Mouse (Mus musculus): ENCODE measurements around the gene Extl1. TPM values are rescaled to one million over a fixed set of nuclear protein-coding genes. Genes with fewer than 3 reads are reported as not detected.

Extl1 gene
- polyA plus RNA-seq, 1 experiment, result 8.9 TPM

DNA sequence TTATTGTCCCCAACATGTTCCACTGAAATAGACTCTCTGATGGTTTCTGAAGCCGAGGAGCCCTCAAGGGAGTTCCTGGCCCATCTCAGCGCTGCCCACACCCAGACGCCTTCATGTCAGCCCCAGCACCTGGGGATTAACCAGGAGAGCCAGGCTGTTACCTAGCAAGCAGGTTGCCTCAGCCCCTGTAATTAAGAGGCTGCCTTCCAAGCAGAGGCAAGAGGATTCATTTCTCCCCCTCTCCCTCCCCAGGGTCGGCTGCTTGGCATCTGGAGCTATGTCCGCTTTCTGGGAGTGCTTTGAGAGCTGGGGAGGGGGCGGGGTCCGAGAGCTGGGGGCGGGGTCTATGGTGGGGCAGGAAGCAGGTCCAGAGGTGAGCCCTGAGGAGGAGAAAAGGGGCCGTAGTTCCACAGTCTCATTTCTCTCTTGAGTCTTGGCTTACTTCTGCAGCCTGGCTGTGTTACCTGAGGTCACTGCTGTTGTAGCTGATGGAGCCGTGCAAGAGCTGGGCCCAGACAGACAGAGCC is 5.5 kb downstream of the Extl1 start:
- no peaks in the 10 kb centered on the region for H3K27me3 ChIP-seq (ENCODE audit: control insufficient read depth, insufficient read depth, low read length)
- no peaks in the 10 kb centered on the region for H3K36me3 ChIP-seq (ENCODE audit: control insufficient read depth, insufficient read depth, low read length)
- H3K4me3 ChIP-seq (ENCODE audit: control insufficient read depth, insufficient read depth, low read length), result no peak overlapping the region
- no peak for DNase-seq
- H3K4me1 ChIP-seq (replicated peaks; ENCODE audit: control insufficient read depth, insufficient read depth, low read length), result no peaks in the 10 kb centered on the region
- 68% methylated on average over 10 of the region's 10 CpGs for WGBS
- H3K27ac ChIP-seq (ENCODE audit: control insufficient read depth, insufficient read depth, low read length), result no peak overlapping the region
- TF ChIP-seq CTCF (IDR thresholded peaks at IDR 0.05; ENCODE audit: borderline replicate concordance, control insufficient read depth, extremely low read depth, insufficient read depth, low read length, poor library complexity), result no peak
- no peak for TF ChIP-seq POLR2A (IDR thresholded peaks at IDR 0.05; ENCODE audit: control insufficient read depth, extremely low read depth, insufficient read depth, low read length, poor library complexity)

DNA sequence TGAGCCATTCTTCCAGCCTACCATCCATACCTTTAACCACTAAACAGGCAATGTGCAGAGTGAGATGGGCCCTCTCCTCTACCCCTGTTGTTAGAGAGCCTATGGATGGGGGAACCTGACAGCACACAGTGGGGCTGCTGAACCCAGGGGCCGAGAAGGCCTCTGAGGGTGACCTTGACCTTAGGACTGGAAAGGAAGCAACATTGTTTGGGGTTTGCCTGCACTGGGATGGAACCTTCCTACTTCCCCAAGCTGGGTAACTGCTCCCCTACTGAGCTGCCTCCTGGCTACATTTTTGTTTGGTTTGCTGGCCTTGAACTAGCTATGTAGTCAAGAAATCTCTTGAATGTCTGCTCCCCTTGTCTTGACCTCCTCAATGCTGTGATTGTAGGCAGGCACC is 9.3 kb downstream of the Extl1 start:
- peaks cover 19% of the 10 kb centered on the region; the same call in 1 of the 2 replicates for H3K27me3 ChIP-seq (ENCODE audit: control insufficient read depth, insufficient read depth, low read length)
- no peak for TF ChIP-seq CTCF (IDR thresholded peaks at IDR 0.05; ENCODE audit: borderline replicate concordance, control insufficient read depth, extremely low read depth, insufficient read depth, low read length, poor library complexity)
- H3K27ac ChIP-seq (ENCODE audit: control insufficient read depth, insufficient read depth, low read length), result no peak overlapping the region
- no peak overlapping the region for H3K4me3 ChIP-seq (ENCODE audit: control insufficient read depth, insufficient read depth, low read length)
- peaks cover 19% of the 10 kb centered on the region for H3K4me1 ChIP-seq (replicated peaks; ENCODE audit: control insufficient read depth, insufficient read depth, low read length)
- no peaks in the 10 kb centered on the region for H3K36me3 ChIP-seq (ENCODE audit: control insufficient read depth, insufficient read depth, low read length)
- DNase-seq, result no peak
- 56% methylated on average over 1 of the region's 1 CpGs for WGBS

DNA sequence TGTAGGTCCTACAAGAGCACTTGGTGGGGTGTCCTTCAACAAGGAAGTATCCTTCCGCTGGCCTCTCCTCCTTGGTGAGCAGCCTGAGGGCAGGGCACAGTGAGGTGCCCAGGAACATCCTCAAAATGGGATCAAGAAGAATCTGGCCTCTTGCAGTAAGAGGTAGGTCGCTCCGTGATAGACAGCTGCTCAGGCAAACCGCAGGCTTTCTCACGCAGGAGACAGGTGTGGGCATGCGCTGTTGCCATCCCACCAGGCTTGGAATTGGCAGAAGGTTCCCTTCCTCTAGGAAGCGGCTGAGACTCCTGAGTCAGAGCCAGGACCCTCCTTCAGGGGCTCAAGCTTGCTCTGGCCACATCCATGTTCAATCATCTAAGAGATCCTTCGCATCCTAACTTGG is 10.4 kb downstream of the Extl1 start:
- Histone ChIP-seq H3K4me3 (ENCODE audit: control insufficient read depth, insufficient read depth, low read length) (no peak overlapping the region), H3K36me3 (ENCODE audit: control insufficient read depth, insufficient read depth, low read length) (no peaks in the 10 kb centered on the region), H3K27me3 (ENCODE audit: control insufficient read depth, insufficient read depth, low read length) (peaks cover 19% of the 10 kb centered on the region; the same call in 1 of the 2 replicates), H3K27ac (ENCODE audit: control insufficient read depth, insufficient read depth, low read length) (no peak overlapping the region), H3K4me1 (replicated peaks; ENCODE audit: control insufficient read depth, insufficient read depth, low read length) (peaks cover 19% of the 10 kb centered on the region)
- no peak for DNase-seq
- TF ChIP-seq POLR2A (IDR thresholded peaks at IDR 0.05; ENCODE audit: control insufficient read depth, extremely low read depth, insufficient read depth, low read length, poor library complexity), result no peak
- no peak for TF ChIP-seq CTCF (IDR thresholded peaks at IDR 0.05; ENCODE audit: borderline replicate concordance, control insufficient read depth, extremely low read depth, insufficient read depth, low read length, poor library complexity)
- 93% methylated on average over 8 of the region's 8 CpGs for WGBS

DNA sequence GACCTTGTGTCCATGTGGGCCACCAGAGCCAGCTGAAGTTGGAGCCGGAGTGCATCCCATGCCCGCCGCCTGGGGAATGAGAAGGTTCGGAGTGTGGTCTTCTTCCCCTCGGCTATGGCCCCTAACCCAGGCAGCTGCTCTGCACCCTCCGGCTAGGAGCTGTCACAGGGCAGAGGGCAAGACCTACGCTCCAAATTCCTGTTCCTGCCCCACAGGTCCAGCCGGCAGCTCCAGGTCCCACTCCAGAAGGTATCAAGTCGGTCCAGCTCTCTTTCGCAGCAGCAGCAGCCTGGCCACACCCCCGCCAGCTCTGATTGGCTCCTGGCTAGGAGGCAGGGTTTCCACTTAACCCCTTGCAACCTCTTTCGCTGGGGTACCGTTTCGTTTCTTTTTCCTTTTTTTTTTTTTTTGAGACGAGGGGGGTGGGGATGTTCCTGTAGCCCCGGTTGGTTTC is 11.3 kb downstream of the Extl1 start:
- Histone ChIP-seq H3K36me3 (ENCODE audit: control insufficient read depth, insufficient read depth, low read length) (no peaks in the 10 kb centered on the region), H3K27me3 (ENCODE audit: control insufficient read depth, insufficient read depth, low read length) (peaks cover 19% of the 10 kb centered on the region; the same call in 1 of the 2 replicates), H3K4me1 (replicated peaks; ENCODE audit: control insufficient read depth, insufficient read depth, low read length) (peaks cover 19% of the 10 kb centered on the region), H3K27ac (ENCODE audit: control insufficient read depth, insufficient read depth, low read length) (no peak overlapping the region), H3K4me3 (ENCODE audit: control insufficient read depth, insufficient read depth, low read length) (peak overlapping the region; percentile 39)
- TF ChIP-seq POLR2A (IDR thresholded peaks at IDR 0.05; ENCODE audit: control insufficient read depth, extremely low read depth, insufficient read depth, low read length, poor library complexity), result no peak
- TF ChIP-seq CTCF (IDR thresholded peaks at IDR 0.05; ENCODE audit: borderline replicate concordance, control insufficient read depth, extremely low read depth, insufficient read depth, low read length, poor library complexity), result no peak
- DNase-seq, result peak; percentile 71
- WGBS, result under 1% methylated on average over 16 of the region's 16 CpGs

DNA sequence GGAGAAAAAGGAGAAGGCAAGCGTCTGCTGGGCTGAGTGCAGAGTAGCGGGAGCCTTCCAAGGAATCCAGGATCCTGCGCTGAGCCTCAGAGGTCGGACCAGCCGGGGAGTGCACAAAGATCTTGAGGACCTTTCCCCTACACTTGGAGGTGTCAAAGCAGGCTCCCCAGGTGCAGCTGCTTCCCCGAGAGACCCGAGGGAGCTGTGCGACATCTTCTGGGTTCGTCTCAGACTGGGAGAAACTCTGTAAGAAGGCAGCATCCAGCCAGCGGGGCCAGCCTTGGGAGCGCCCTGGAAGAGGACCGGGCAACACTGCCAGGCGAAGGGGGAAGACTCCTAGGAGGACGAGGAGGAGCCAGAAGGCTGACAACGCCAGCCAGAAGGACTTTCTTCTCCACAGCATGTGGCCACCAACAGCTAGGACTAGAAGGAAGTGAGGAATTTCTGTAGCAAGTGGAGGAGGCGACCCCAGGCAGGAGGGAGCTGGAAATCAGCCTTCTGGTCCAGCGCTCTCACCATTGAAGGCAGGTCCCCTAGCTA is 12.3 kb downstream of the Extl1 start:
- DNase-seq, result no peak
- no peak overlapping the region for H3K27ac ChIP-seq (ENCODE audit: control insufficient read depth, insufficient read depth, low read length)
- 5% methylated on average over 17 of the region's 17 CpGs for WGBS
- no peaks in the 10 kb centered on the region for H3K36me3 ChIP-seq (ENCODE audit: control insufficient read depth, insufficient read depth, low read length)
- H3K27me3 ChIP-seq (ENCODE audit: control insufficient read depth, insufficient read depth, low read length), result peaks cover 19% of the 10 kb centered on the region; the same call in 1 of the 2 replicates
- peaks cover 19% of the 10 kb centered on the region for H3K4me1 ChIP-seq (replicated peaks; ENCODE audit: control insufficient read depth, insufficient read depth, low read length)
- TF ChIP-seq CTCF (IDR thresholded peaks at IDR 0.05; ENCODE audit: borderline replicate concordance, control insufficient read depth, extremely low read depth, insufficient read depth, low read length, poor library complexity), result no peak
- TF ChIP-seq POLR2A (IDR thresholded peaks at IDR 0.05; ENCODE audit: control insufficient read depth, extremely low read depth, insufficient read depth, low read length, poor library complexity), result no peak
- H3K4me3 ChIP-seq (ENCODE audit: control insufficient read depth, insufficient read depth, low read length), result peak overlapping the region; percentile 39

DNA sequence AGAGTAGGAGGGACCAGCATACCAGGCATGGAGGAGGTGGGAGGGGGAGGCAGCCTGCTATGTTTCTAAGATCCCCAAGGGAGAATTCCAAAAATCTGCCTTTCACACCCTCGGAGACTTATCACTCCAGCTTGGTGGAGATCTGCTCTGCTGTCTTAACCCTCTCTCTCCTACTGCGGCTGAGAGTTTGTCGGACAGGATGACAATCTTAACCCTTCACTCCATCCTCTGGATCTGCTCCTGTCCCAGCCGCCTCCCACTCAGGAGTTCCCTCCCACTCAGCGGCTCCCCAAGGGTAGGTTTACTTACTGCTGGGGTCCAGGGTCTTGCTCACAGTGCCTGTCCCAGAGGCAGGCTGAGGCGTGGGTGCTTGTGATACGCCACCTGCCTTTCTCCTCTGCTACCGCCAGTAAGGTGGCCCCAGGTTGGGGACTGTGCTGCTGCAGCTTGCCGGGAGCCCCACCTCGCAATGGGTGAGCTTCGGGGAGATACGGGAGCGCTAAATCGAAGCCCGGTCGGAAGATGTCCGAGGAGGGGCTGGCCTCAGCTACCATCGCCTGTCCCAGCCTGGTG is 12.9 kb downstream of the Extl1 start:
- 14% methylated on average over 18 of the region's 18 CpGs for WGBS
- DNase-seq, result no peak
- H3K27me3 ChIP-seq (ENCODE audit: control insufficient read depth, insufficient read depth, low read length), result peaks cover 19% of the 10 kb centered on the region; the same call in 1 of the 2 replicates

More for the DNA sequence above, 12.9 kb downstream of the Extl1 start:
- Histone ChIP-seq H3K4me3 (ENCODE audit: control insufficient read depth, insufficient read depth, low read length) (no peak overlapping the region; the same call in 1 of the 2 replicates), H3K36me3 (ENCODE audit: control insufficient read depth, insufficient read depth, low read length) (no peaks in the 10 kb centered on the region), H3K4me1 (replicated peaks; ENCODE audit: control insufficient read depth, insufficient read depth, low read length) (peaks cover 19% of the 10 kb centered on the region), H3K27ac (ENCODE audit: control insufficient read depth, insufficient read depth, low read length) (no peak overlapping the region)
- TF ChIP-seq CTCF (IDR thresholded peaks at IDR 0.05; ENCODE audit: borderline replicate concordance, control insufficient read depth, extremely low read depth, insufficient read depth, low read length, poor library complexity) (no peak), POLR2A (IDR thresholded peaks at IDR 0.05; ENCODE audit: control insufficient read depth, extremely low read depth, insufficient read depth, low read length, poor library complexity) (no peak)
